Mouse (Mus musculus): ENCODE results near the gene Tatdn3. TPM values are rescaled to one million over a fixed set of nuclear protein-coding genes. Genes with fewer than 3 reads are reported as not detected.

Gene Tatdn3
- polyA plus RNA-seq (2017; shearing (Covaris generic)), result 9.5 TPM

GRCm38 (mm10) chr1:191062781-191063485 lies at the start of gene Tatdn3, which contains the start of gene Nsl1:
Tatdn3 (minus strand) TSS chr1:191062932.
Nsl1 (plus strand) TSS chr1:191063012.

DNA sequence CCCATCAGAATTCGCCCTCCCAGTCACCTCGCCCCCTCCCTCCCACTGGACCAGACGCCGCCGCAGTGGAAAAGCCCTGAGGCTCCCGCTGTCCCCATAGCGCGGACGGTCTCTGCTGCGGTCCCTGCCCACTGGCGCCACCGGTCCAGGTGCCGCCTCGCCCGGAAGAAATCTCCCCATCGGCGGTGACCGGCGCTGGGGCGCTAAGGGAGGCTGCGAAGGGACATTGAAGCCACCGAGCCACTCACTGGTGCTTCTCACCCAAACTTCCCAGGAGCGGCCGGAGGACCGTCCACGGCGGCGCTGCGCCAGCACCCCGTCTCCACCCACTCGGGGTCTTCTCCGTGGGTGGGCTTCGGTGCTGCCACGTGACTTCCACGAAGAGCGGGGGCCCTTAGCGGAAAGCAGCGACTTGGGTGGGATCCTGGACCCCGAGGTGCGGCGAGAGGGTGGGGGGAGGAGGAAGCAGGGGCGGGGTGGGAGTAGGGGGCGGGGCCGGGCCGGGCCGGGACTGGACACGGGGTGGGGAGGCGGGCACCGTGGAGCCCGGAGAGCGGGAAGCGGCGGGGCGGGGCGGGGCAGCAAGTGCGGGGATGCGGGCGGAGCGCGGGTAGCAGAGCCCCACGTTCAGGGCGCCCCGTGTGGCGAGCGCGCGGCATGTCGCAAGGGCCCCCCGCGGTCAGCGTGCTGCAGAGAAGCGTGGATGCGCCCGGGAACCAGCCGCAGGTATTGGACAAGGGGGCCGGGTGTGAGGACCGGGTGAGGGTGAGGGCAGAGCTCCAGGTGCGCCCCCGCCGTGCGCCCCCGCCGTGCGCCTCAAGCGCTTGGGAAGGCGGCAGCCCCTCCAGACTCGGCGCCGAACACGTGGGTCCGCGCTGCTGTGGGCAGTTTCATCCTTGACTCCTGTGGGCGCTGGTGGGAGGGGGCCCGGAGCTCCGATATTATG lies 35.3 kb upstream of the Tatdn3 start, which contains the start of gene Batf3:
Batf3 (plus strand) TSS at position 46 of the 946 bp plus-strand sequence.

DNA sequence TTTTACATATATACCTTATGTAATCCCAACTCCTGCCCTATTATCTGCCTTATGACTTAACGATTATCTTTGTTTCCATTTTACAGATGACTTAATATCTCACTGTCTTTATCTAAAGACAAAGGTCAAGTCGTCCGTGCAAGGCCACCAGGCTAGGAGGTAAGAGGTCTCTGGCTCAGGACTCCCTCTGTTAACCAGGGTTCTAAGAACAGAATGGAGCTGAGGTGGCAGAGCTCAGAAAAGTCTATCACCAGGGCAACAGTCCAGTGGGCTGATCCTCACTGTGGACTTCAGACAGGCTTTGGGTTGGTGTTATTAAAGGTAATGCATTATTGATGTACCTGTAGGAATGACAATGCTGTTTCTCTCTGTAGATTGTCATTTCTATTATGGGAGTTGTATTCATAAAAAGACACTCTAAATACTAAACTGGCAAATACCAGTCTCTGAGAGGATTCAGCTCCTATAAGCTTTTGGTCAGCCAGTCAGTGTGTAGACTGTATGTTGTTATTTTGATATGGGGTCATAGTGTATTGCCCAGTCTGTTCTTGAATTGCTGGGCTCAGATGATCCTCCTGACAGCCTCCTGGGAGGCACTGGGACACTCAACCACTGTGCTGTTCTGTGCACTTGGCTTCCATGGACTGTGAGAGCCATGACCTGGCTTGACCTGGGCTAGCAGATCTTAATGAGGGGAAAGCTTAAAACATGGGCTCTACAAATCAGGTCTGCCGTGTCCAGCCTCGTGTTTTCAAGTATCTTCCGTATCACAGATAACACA lies 26.0 kb downstream of the Tatdn3 start, which contains the start of gene Spata45:
Spata45 (plus strand) TSS at position 86 of the 781 bp plus-strand sequence.

DNA sequence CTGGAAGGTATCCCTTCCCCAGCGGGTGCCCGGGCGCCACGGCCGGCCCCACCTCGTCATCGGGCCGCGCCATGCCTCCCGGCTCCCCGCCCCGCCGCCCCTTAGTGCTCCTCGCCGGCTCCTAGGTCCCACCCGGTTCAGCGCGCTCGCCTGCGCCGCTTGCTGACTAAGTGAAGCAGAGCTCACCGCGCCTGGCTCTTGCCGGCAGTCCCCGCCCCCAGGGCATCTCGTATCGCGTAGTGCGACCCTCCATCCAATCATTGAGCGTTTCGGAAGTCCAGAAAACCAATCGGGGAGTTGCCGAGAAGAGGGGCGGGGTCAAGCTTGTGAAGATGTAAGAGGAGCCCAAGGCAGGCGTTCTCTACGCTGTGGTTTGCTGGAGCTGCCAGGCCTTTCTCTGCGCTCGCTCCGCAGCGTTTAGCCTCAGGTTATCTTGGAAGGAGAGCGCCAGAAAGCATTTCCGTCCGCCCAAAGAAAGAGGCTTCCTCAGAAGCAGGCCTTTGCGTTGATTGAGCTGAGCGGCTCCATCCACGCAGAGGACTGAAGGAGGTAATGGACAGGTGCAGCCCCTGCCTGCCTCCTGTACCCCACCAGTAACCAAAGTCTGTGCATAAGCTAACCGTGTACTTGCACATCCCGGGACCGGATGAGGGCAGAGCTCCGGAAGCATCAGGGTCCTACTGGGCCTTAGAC lies 36.6 kb downstream of the Tatdn3 start, which contains the start of gene Flvcr1:
Flvcr1 (minus strand) TSS at position 138 of the 693 bp plus-strand sequence.

Other genes starting within 250 kb of the Tatdn3 start
- 12.5 TPM for gene Rps6kc1, start 151.2 kb downstream of the Tatdn3 start, polyA plus RNA-seq (2017; shearing (Covaris generic))
- gene Angel2, start 137.8 kb downstream of the Tatdn3 start, polyA plus RNA-seq (2017; shearing (Covaris generic)), result 81.1 TPM
- gene Vash2, start 83.6 kb downstream of the Tatdn3 start, polyA plus RNA-seq (2017; shearing (Covaris generic)), result 0.10 TPM
- gene Flvcr1, start 36.8 kb downstream of the Tatdn3 start, polyA plus RNA-seq (2017; shearing (Covaris generic)), result 36.1 TPM
- gene Spata45, start 26.3 kb downstream of the Tatdn3 start, polyA plus RNA-seq (2017; shearing (Covaris generic)), result not detected
- gene Nsl1, start 80 bp upstream of the Tatdn3 start, polyA plus RNA-seq (2017; shearing (Covaris generic)), result 0.89 TPM
- gene Batf3, start 34.9 kb upstream of the Tatdn3 start, polyA plus RNA-seq (2017; shearing (Covaris generic)), result not detected
- gene Fam71a, start 101.9 kb upstream of the Tatdn3 start, polyA plus RNA-seq (2017; shearing (Covaris generic)), result not detected
- 48.1 TPM for gene Atf3, start 155.1 kb upstream of the Tatdn3 start, polyA plus RNA-seq (2017; shearing (Covaris generic))

Data from effector memory CD4-positive, alpha-beta T cell, adult 7 months (primary cell).